Mouse (Mus musculus) CH12.LX (cell line): Measurements from ENCODE around the gene Kcnip4. TPM values are rescaled to one million over a fixed set of nuclear protein-coding genes. Genes with fewer than 3 reads are reported as not detected.

ENCODE experiments used
- DNase-seq: peaks from one replicate; pipeline ENCODE4 v3.0.0-alpha.2; 2013; ENCODE audit errors: extremely low read depth
- H3K27ac ChIP-seq: 2 replicates; pipeline ENCODE4 v1.5.1; 2012; ENCODE audit warnings: low read depth, mild to moderate bottlenecking, control low read depth, moderate library complexity; ENCODE audit not compliant: insufficient read depth
- H3K27me3 ChIP-seq: replicated peaks from 2 replicates; pipeline ENCODE3; 2012; ENCODE audit warnings: inconsistent platforms
- H3K36me3 ChIP-seq, 2 experiments: replicated peaks in 1 of 2; 2 replicates each; pipeline versions ENCODE3 to v1.6.1; 2012; ENCODE audit warnings: inconsistent platforms in 1 of 2, low read length in 1 of 2, mild to moderate bottlenecking in 1 of 2, mixed read lengths in 1 of 2, moderate library complexity in 1 of 2; ENCODE audit not compliant: control insufficient read depth in 1 of 2, insufficient read depth in 1 of 2
- H3K4me1 ChIP-seq, 2 experiments: 2 replicates each; pipeline ENCODE4 v1.6.1; 2012; ENCODE audit warnings: inconsistent platforms in 1 of 2, moderate library complexity in 1 of 2; ENCODE audit not compliant: insufficient read depth in 2 of 2, control insufficient read depth in 1 of 2
- H3K4me2 ChIP-seq: 2 replicates; pipeline ENCODE4 v1.6.1; 2012; ENCODE audit warnings: low read depth, mild to moderate bottlenecking, control low read depth; ENCODE audit not compliant: poor library complexity, insufficient read depth, severe bottlenecking
- H3K4me3 ChIP-seq, 3 experiments: fragments of 150-350 bp in 1 of 3; sonication (generic) in 1 of 3; replicated peaks in 1 of 3; 2 replicates each; pipeline versions ENCODE3 to v1.5.1; 2011 to 2012; ENCODE audit warnings: low read depth in 2 of 3, low read length in 2 of 3, mild to moderate bottlenecking in 2 of 3, moderate library complexity in 2 of 3, control low read depth in 1 of 3, improper control_type of control experiment in 1 of 3, inconsistent platforms in 1 of 3, mixed read lengths in 1 of 3; ENCODE audit not compliant: poor library complexity in 1 of 3
- H3K79me2 ChIP-seq: replicated peaks from 2 replicates; pipeline ENCODE4 v1.6.1; 2012; ENCODE audit warnings: mild to moderate bottlenecking, moderate library complexity; ENCODE audit not compliant: control insufficient read depth, poor library complexity, insufficient read depth, severe bottlenecking; ENCODE audit errors: extremely low read depth
- H3K9ac ChIP-seq: 2 replicates; pipeline ENCODE4 v1.6.1; 2012; ENCODE audit warnings: low read depth, mild to moderate bottlenecking, control low read depth, moderate library complexity; ENCODE audit not compliant: insufficient read depth
- H3K9me3 ChIP-seq: replicated peaks from 2 replicates; pipeline ENCODE3; 2012; ENCODE audit warnings: low read length, inconsistent platforms, mixed read lengths
- BHLHE40 ChIP-seq: IDR thresholded peaks from 2 replicates; pipeline ENCODE4 v1.6.1; 2011; ENCODE audit warnings: mild to moderate bottlenecking, low read depth, low read length, improper control_type of control experiment
- CHD1 ChIP-seq: IDR thresholded peaks from 2 replicates; pipeline ENCODE4 v1.6.1; 2012; ENCODE audit warnings: low read depth, low read length, improper control_type of control experiment, inconsistent platforms
- CHD2 ChIP-seq: IDR thresholded peaks from 2 replicates; pipeline ENCODE4 v1.6.1; 2011; ENCODE audit warnings: low read length, improper control_type of control experiment
- ELF1 ChIP-seq: IDR thresholded peaks from 2 replicates; pipeline ENCODE4 v1.6.1; 2014; ENCODE audit warnings: low read depth, mild to moderate bottlenecking, inconsistent platforms, low read length, improper control_type of control experiment
- GABPA ChIP-seq: IDR thresholded peaks from 2 replicates; pipeline ENCODE4 v1.6.1; 2012; ENCODE audit warnings: low read depth, low read length, improper control_type of control experiment, inconsistent platforms; ENCODE audit not compliant: insufficient replicate concordance
- IRF4 ChIP-seq: IDR thresholded peaks from 2 replicates; pipeline ENCODE4 v1.6.1; 2014; ENCODE audit warnings: low read depth, mild to moderate bottlenecking, inconsistent platforms, low read length, improper control_type of control experiment
- KAT2A ChIP-seq: IDR thresholded peaks from 2 replicates; pipeline ENCODE4 v1.6.1; 2012; ENCODE audit warnings: low read length, improper control_type of control experiment, inconsistent platforms; ENCODE audit not compliant: insufficient replicate concordance
- MAZ ChIP-seq: IDR thresholded peaks from 2 replicates; pipeline ENCODE4 v1.6.1; 2012; ENCODE audit warnings: low read depth, mild to moderate bottlenecking, inconsistent platforms, low read length, improper control_type of control experiment, moderate library complexity
- MEF2A ChIP-seq: IDR thresholded peaks from 2 replicates; pipeline ENCODE4 v1.6.1; 2014; ENCODE audit warnings: low read depth, mild to moderate bottlenecking, inconsistent platforms, low read length, improper control_type of control experiment, borderline replicate concordance
- NELFE ChIP-seq: IDR thresholded peaks from 2 replicates; pipeline ENCODE4 v1.6.1; 2011; ENCODE audit warnings: low read depth, low read length, improper control_type of control experiment
- PAX5 ChIP-seq: IDR thresholded peaks from 2 replicates; pipeline ENCODE4 v1.6.1; 2012; ENCODE audit warnings: low read length, inconsistent platforms, mixed read lengths
- SIN3A ChIP-seq: IDR thresholded peaks from 2 replicates; pipeline ENCODE4 v1.6.1; 2012; ENCODE audit warnings: low read length, improper control_type of control experiment, inconsistent platforms
- SMC3 ChIP-seq: IDR thresholded peaks from 2 replicates; pipeline ENCODE4 v1.6.1; 2011; ENCODE audit warnings: low read depth, low read length, improper control_type of control experiment
- TCF12 ChIP-seq: IDR thresholded peaks from 2 replicates; pipeline ENCODE4 v1.6.1; 2014; ENCODE audit warnings: low read depth, mild to moderate bottlenecking, inconsistent platforms, low read length, improper control_type of control experiment
- ZKSCAN1 ChIP-seq: IDR thresholded peaks from 2 replicates; pipeline ENCODE4 v1.6.1; 2012; ENCODE audit warnings: low read depth, inconsistent platforms, low read length, improper control_type of control experiment, borderline replicate concordance
- dilution Hi-C: fragments of 300-500 bp; cut with MboI; formaldehyde crosslinking; loops from 2 replicates; pipeline ENCODE4 v1.14.3; 2020; ENCODE audit warnings: low sequenced_read_pairs; ENCODE audit not compliant: extremely low pct_unique_long_range_greater_than_20kb, extremely low pct_ligation_motif_present
- in situ Hi-C: fragments of 300-500 bp; cut with MboI; formaldehyde crosslinking; loops from 3 replicates; pipeline ENCODE4 v1.14.3; 2019; ENCODE audit warnings: low sequenced_read_pairs, low pct_ligation_motif_present, low pct_unique_long_range_greater_than_20kb, mixed read lengths
- polyA plus RNA-seq: library from polyadenylated mRNA; unstranded; fragments of >175 nt; gene quantifications from 2 replicates; pipeline ENCODE4 v1.2.1, GENCODE M21; 2012; ENCODE audit warnings: low read depth; ENCODE audit not compliant: insufficient read length
- total RNA-seq, 2 experiments: library from RNA; depleted of rRNA; stranded (reverse); fragments of 300-350 nt in 1 of 2; fragments of >200 nt in 1 of 2; gene quantifications; 2 replicates each; pipeline ENCODE4 v1.2.3; 2012 to 2014

The Kcnip4 gene
- total and polyA plus RNA-seq, 3 experiments: 0.80 TPM; not detected in 2

DNA sequence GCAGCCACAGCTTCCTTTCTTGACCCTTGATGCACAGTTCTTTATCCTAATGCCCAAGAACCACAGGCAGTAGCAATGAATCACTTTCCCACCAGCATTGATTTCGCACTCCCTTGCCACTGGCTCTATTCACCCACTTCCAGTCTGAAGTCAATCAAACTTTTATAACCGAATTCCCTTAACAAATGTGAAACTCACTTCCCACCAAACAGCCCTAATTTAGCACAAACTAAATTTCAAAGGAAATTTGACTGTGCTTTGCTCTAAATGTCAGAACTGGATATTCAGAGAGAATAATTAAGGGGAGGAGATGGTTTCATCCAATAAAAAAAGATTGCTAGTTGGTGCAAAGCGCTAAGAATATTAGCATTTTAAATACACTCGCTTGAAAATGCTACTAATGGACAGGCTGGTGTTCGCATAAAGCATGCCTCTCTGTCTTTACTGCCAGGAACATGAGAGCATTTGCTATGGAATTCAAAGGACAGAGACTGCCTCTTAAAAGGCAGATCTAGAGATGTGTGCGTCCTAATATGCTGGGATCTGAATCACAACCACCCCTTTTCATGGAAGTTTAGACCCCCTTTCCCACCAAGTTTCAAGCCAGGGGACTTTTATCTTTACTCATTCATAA lies 63.9 kb downstream of the Kcnip4 start:
- no peaks in the 10 kb centered on the region for H3K79me2 ChIP-seq
- H3K9ac ChIP-seq: no peak overlapping the region
- in situ Hi-C loops: no loop called here
- dilution Hi-C loops: no loop called here
- no peaks in the 10 kb centered on the region for H3K4me1 ChIP-seq
- H3K4me2 ChIP-seq: no peak overlapping the region
- peaks cover 22% of the 10 kb centered on the region for H3K9me3 ChIP-seq
- DNase-seq: no peak
- no peak overlapping the region for H3K4me3 ChIP-seq
- no peak overlapping the region for H3K27ac ChIP-seq
- H3K27me3 ChIP-seq: no peaks in the 10 kb centered on the region
- TF ChIP-seq TCF12: no peak
- no peak for TF ChIP-seq SMC3
- no peak for TF ChIP-seq CHD2
- TF ChIP-seq MEF2A: no peak
- TF ChIP-seq ZKSCAN1: no peak
- TF ChIP-seq KAT2A: no peak
- no peak for TF ChIP-seq GABPA
- TF ChIP-seq SIN3A: no peak
- no peak for TF ChIP-seq CHD1
- no peak for TF ChIP-seq BHLHE40
- no peak for TF ChIP-seq MAZ
- TF ChIP-seq NELFE: no peak
- no peak for TF ChIP-seq ELF1
- no peak for TF ChIP-seq IRF4
- TF ChIP-seq, all 38 proteins: peak for 0
- no peaks in the 10 kb centered on the region for H3K36me3 ChIP-seq

GRCm38 (mm10) chr5:49453100-49453499 lies 71.6 kb downstream of the Kcnip4 start:
- no peaks in the 10 kb centered on the region for H3K27me3 ChIP-seq
- DNase-seq: no peak
- no peak overlapping the region for H3K4me2 ChIP-seq
- H3K9ac ChIP-seq: no peak overlapping the region
- H3K27ac ChIP-seq: no peak overlapping the region
- no peaks in the 10 kb centered on the region for H3K79me2 ChIP-seq
- H3K36me3 ChIP-seq: no peaks in the 10 kb centered on the region
- peaks cover 27% of the 10 kb centered on the region for H3K9me3 ChIP-seq
- no peak for TF ChIP-seq MEF2A
- no peak for TF ChIP-seq SMC3
- no peak for TF ChIP-seq GABPA
- no peak for TF ChIP-seq SIN3A
- TF ChIP-seq ELF1: no peak
- TF ChIP-seq PAX5: no peak
- TF ChIP-seq TCF12: no peak
- H3K4me3 ChIP-seq: no peak overlapping the region
- in situ Hi-C loops: no loop called here
- no peaks in the 10 kb centered on the region for H3K4me1 ChIP-seq
- dilution Hi-C loops: no loop called here
